Mouse (Mus musculus): ENCODE measurements around the gene Mob3a.

DNA sequence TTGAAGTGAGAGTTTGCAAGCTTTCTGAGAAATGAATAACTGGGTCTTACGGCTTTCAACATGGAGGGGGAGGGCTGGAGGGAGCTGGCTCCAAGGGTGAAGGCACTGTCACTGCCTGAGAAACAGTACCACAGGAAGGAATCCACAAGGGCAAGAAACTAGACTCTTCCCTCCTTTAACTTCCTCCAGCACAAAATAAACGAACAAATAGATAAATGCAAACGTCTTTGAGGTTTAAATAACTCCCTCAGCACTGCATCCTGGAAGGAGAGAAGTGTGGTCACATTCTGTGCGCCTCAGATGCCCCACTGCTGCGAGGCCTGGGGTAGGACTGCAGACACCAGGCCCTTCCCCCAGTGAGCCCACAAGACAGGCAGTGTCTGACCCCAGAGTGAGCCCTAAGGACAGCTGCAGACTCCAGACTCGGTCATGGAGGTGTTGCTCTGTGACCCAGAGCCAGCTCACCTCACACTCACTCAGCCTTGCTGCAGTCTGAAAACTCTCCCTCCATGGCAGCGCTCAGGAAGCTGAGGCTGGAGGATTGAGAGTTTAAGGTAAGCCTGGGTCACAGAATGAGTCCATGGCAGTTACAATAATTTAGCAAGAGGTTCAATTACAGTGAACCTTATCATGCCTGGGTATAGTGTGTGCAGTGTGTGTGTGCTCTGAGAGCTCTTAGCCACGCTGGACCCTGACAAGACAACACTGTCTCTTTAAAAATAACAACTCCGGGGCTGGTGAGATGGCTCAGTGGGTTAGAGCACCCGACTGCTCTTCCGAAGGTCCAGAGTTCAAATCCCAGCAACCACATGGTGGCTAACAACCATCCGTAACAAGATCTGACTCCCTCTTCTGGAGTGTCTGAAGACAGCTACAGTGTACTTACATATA lies 5.0 kb downstream of the Mob3a start:
- no peak for TF ChIP-seq CTCF (IDR thresholded peaks at IDR 0.05; ENCODE audit: control insufficient read depth, insufficient read depth, insufficient read length)
- TF ChIP-seq FOSL1 (IDR thresholded peaks at IDR 0.05; ENCODE audit: insufficient read depth, low read length, poor library complexity, severe bottlenecking), result no peak
- TF ChIP-seq USF1 (IDR thresholded peaks at IDR 0.05; ENCODE audit: low read depth), result no peak
- TF ChIP-seq MYOD1 (IDR thresholded peaks at IDR 0.05; ENCODE audit: control insufficient read depth, insufficient read length, low read depth), result peak; percentile 90
- TF ChIP-seq MAX (IDR thresholded peaks at IDR 0.05), result no peak
- no peak for TF ChIP-seq CEBPB (IDR thresholded peaks at IDR 0.05; ENCODE audit: low read depth)
- TF ChIP-seq MYOG (IDR thresholded peaks at IDR 0.05; ENCODE audit: control insufficient read depth, extremely low read depth, insufficient read length), result no peak

Data from C2C12 (cell line).